Mouse (Mus musculus): Measurements from ENCODE around the gene Pkp4.

Pkp4 gene

GRCm38 (mm10) chr2:59266428-59266827 lies 105.8 kb downstream of the Pkp4 start:
- DNase-seq (ENCODE audit: low read depth in 1 of 2, low spot score in 2 of 2) = no peak

DNA sequence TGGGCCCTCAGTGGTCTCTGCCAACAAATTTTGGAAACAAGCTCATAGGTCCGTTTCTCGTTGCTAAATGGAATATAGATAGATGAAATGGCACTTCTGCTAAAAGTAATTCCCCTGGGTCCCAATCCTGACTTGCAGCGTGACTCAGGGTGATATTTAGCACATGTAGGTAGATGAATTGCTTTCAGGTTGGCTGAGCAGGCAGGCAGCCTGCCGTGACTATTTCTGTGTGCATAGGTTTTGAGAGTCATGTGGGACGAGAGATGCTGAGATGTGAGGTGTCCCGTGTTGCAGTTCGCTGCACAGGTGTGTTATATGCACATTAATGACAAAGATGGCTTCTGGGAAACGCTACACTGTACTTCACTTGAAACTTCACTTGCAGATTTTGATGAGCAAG lies 111.2 kb downstream of the Pkp4 start:
- DNase-seq (ENCODE audit: low read depth in 1 of 2, low spot score in 2 of 2) = no peak

DNA sequence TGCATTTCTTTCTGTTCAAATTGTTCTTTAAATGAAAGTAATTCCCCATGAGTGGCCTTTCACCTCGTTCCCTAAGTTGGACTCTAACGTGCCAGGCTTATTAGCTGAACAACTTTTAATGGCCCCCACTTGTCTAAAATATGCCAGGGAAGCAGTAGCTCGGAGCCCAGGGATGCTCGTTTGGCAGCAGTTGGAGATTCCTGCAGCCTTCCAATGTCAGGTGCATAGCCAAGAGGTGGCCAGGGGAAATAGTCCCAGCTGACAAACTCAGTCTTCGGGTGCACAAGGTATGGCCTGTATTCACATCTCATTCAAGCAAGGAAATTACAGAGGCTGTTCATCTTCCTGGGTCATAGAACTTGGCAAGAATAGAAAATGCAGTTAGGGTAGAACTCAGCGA lies 112.1 kb downstream of the Pkp4 start:
- DNase-seq (ENCODE audit: low read depth in 1 of 2, low spot score in 2 of 2) = no peak

- DNase-seq (ENCODE audit: low read depth in 1 of 2, low spot score in 2 of 2) = no peak
Measured at GRCm38 (mm10) chr2:59280914-59281562, 120.4 kb downstream of the Pkp4 start.

GRCm38 (mm10) chr2:59282966-59283365 lies 122.3 kb downstream of the Pkp4 start:
- DNase-seq (ENCODE audit: low read depth in 1 of 2, low spot score in 2 of 2) = no peak

DNA sequence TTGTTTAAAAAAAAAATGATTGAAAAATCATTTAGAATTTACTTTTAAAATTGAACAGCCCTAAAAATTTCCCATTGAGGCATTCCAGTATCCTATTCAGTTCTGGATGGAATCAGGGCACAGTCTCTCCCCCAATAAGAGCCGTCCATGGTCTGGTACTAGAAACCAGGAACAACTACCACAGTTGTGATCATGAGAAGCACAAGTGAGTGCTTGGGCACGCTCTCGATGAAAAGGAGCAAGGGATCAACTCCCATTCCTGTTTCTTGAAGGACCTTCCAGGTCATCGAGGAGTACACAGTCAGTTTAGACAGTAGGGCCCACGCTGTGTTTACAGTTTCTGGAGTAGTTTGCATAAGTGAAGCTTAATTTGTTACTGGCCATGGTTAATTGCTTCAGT lies 123.6 kb downstream of the Pkp4 start:
- DNase-seq (ENCODE audit: low read depth in 1 of 2, low spot score in 2 of 2) = no peak

DNA sequence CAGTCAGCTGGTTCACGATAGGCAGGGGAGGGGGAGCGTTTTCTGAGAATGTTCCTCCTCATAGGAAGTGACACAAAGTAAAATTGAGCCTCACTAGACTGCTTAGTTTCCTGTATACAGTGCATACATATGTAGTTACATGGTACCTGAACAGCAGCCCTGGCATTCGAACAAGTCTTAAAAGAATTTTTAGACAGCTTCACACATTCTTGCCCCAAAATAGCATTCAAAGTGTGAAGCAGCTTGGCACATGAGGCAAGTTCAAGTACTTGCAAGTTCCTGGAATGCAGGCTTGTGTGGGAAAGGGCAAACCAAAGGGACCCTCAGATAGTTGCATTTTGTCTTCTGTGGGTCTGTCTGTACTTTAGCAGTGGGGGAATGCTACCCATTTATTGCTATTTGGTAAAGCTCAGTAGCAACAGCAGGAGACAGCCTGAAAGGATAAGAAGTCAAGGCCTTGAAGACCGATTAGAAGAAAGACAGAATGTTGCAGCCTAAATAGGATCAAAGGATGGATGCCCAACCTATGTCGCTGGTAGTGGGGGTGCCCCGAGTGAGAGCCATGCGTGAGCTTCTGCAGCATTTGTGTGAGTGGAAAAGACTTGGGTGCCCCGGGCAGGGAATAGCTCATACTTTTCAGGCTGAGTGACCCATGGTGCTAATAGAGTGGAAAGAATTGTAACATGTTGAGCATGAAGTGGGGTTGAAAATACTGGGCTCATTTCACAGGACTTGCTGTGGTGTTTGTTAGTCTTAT lies 124.3 kb downstream of the Pkp4 start:
- DNase-seq (ENCODE audit: low read depth in 1 of 2, low spot score in 2 of 2) = no peak

DNA sequence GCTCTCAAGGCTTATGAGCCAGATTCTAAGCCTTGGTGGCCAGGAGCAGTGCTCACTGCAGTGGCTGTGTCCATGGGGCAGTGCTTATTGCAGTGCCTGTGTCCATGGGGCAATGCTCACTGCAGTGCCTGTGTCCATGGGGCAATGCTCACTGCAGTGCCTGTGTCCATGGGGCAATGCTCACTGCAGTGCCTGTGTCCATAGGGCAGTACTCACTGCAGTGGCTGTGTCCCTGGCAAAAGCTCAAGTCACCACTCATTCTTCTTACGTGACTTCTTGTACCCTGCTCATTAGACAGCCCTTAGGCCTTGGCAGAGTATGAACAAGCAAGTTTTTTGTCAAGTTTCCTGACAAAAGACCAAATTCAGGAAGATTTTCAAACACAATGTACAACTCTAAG lies 124.9 kb downstream of the Pkp4 start:
- DNase-seq (ENCODE audit: low read depth in 1 of 2, low spot score in 2 of 2) = no peak

GRCm38 (mm10) chr2:59286247-59286646 lies 125.6 kb downstream of the Pkp4 start:
- DNase-seq (ENCODE audit: low read depth in 1 of 2, low spot score in 2 of 2) = no peak

- DNase-seq (ENCODE audit: low read depth in 1 of 2, low spot score in 2 of 2) = no peak
Measured at GRCm38 (mm10) chr2:59287630-59288029, 127.0 kb downstream of the Pkp4 start.

GRCm38 (mm10) chr2:59289411-59289810 lies 128.8 kb downstream of the Pkp4 start:
- no peak for DNase-seq (ENCODE audit: low read depth in 1 of 2, low spot score in 2 of 2)

DNA sequence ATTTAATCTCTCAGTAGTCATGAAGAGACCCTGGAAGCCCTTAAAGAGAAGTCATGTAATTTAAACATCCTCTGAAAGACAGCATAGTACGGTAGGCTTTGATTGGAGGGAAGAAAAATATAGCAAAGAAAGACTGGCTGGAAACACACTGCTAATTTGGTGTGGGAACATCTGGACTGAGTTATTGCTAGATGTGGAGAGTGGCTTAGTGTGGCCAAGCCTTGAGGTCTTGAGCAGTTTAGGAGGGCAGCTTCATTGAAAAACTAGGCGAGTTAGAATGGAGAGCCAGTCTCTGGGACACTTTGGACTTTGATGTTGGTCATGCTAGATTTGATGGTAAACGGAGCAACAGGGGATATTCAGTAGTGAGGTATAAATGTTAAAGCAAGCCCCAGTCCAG lies 129.7 kb downstream of the Pkp4 start:
- no peak for DNase-seq (ENCODE audit: low read depth in 1 of 2, low spot score in 2 of 2)

- DNase-seq (ENCODE audit: low read depth in 1 of 2, low spot score in 2 of 2) = no peak
Measured at GRCm38 (mm10) chr2:59299831-59300230, 139.2 kb downstream of the Pkp4 start.

DNA sequence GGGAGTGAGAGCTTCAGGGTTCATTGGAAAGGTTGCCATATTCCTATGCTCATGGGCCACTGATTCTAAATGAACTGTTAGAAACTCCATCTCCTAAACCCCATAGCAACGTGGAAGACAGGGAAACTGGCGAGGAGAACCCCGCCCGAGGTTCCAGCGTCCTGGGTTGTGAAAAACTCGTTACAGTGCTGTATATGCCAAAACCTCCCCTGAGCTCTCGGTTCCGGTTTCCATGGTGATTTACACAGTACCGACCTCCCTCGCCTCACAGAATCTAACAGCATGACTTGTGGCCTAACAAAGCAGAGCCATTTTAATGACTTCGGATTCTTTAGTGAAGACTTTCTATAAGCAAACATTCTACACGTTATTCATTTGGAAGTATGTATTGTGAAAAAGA lies 141.0 kb downstream of the Pkp4 start:
- DNase-seq (ENCODE audit: low read depth in 1 of 2, low spot score in 2 of 2) = no peak

- DNase-seq (ENCODE audit: low read depth in 1 of 2, low spot score in 2 of 2) = no peak
Measured at GRCm38 (mm10) chr2:59302430-59302829, 141.8 kb downstream of the Pkp4 start.

DNA sequence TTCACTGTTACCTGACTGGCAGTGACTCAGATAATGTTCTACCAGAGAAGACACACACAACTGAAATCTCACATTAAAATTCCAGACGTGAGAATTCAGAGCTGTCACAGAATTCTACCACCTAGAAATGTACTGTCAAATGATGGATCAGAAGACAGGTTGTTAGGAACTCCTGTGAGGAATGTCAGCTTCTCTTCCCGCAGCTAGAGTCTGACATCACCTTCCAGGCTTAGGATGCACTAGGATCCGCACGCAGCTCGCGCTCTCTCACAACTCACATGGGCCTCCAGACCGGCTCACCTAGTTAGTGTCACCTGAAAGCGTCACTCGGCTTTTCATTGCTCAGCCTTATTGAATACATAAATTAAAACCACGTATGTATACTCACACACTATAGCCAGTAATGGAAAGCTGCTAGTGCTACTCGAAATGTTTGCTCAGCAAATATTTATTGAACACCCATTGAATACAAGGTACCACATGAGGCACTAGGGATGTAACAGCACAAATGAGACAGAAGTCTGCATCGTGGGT lies 142.9 kb downstream of the Pkp4 start:
- no peak for DNase-seq (ENCODE audit: low read depth in 1 of 2, low spot score in 2 of 2)

GRCm38 (mm10) chr2:59307302-59307701 lies 146.7 kb downstream of the Pkp4 start:
- DNase-seq (ENCODE audit: low read depth in 1 of 2, low spot score in 2 of 2) = no peak

DNA sequence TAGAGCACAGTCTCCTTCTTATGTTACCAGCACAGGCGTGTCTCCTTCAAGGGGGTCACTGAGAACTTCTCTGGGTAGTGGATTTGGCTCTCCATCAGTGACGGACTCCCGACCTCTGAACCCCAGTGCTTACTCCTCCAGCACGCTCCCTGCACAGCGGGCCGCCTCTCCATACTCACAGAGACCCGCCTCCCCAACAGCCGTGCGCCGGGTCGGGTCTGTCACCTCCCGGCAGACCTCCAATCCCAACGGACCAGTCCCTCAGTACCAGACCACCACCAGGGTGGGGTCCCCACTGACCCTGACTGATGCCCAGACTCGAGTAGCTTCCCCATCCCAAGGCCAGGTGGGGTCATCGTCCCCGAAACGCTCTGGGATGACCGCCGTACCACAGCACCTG lies 147.4 kb downstream of the Pkp4 start:
- DNase-seq (ENCODE audit: low read depth in 1 of 2, low spot score in 2 of 2) = no peak

DNA sequence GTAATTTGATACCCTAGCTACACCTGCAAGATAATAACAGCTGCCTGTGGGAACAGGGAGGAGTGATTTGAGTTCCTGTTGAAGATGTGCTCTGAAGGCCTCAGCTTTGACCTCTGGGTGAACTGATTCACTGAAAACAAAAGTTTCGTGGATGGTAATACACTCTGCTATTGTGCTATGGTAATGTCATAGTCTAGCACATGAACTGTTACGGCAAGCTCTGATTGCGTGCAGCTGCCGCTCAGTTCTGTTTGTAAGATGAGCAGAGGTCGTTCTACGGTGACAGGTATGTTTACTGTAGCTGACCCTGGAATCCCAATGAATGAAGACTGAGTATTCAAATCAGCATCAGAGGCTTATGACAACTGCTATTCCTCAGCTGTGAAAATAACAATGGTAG lies 152.6 kb downstream of the Pkp4 start:
- no peak for DNase-seq (ENCODE audit: low read depth in 1 of 2, low spot score in 2 of 2)

GRCm38 (mm10) chr2:59318631-59319030 lies 158.0 kb downstream of the Pkp4 start:
- DNase-seq (ENCODE audit: low read depth in 1 of 2, low spot score in 2 of 2) = no peak

- no peak for DNase-seq (ENCODE audit: low read depth in 1 of 2, low spot score in 2 of 2)
Measured at GRCm38 (mm10) chr2:59327946-59328345, 167.3 kb downstream of the Pkp4 start.

DNA sequence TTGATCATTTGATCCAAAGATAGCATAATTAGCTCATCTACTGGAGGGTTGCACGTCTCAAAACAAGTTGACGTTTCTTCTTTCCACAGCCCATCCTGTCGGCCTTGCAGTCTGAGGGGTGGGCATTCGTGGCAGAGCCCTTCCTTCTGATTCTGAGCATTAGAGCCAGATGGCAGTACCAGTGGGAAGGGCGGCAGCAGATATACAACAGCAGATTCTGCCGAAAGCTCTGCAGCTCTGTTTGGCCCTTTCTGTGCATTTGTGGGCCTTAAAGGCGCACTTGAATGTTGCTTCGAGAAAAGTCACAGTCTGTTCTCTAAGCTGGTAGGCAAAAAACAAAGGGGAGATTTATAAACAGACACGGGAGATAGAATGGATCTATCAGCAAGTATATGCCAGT lies 170.4 kb downstream of the Pkp4 start:
- DNase-seq (ENCODE audit: low read depth in 1 of 2, low spot score in 2 of 2) = no peak

- no peak for DNase-seq (ENCODE audit: low read depth in 1 of 2, low spot score in 2 of 2)
Measured at GRCm38 (mm10) chr2:59332523-59332922, 171.9 kb downstream of the Pkp4 start.

Data from monocyte, adult 2 months (primary cell).